Mouse (Mus musculus) cortical plate, adult 2 months (tissue): ENCODE measurements around the gene Nfasc. TPM values are rescaled to one million over a fixed set of nuclear protein-coding genes. Genes with fewer than 3 reads are reported as not detected.

Source experiments
- H3K27ac ChIP-seq: fragments of 200-500 bp; 2 replicates; pipeline ENCODE4 v1.5.1; 2012; ENCODE audit warnings: low read length, control low read depth, inconsistent platforms; ENCODE audit not compliant: insufficient read depth
- H3K4me1 ChIP-seq: fragments of 200-500 bp; 2 replicates; pipeline ENCODE4 v1.6.1; 2011; ENCODE audit warnings: low read length; ENCODE audit not compliant: control insufficient read depth, insufficient read depth
- H3K4me3 ChIP-seq: fragments of 200-500 bp; 2 replicates; pipeline ENCODE4 v1.5.1; 2011; ENCODE audit warnings: mild to moderate bottlenecking, low read length, control low read depth; ENCODE audit not compliant: insufficient read depth
- CTCF ChIP-seq: fragments of 200-500 bp; IDR thresholded peaks from 2 replicates; pipeline ENCODE4 v1.5.1; 2011; ENCODE audit warnings: mild to moderate bottlenecking, control low read depth, low read length; ENCODE audit not compliant: insufficient read depth; ENCODE audit errors: extremely low read depth
- POLR2A ChIP-seq: fragments of 200-500 bp; IDR thresholded peaks from 2 replicates; pipeline ENCODE4 v1.6.1; 2011; ENCODE audit warnings: mild to moderate bottlenecking, low read length, control low read depth; ENCODE audit not compliant: insufficient read depth; ENCODE audit errors: extremely low read depth
- polyA plus RNA-seq: library from polyadenylated mRNA; depleted of rRNA; stranded (reverse); fragments of >200 nt; gene quantifications from 2 replicates; pipeline ENCODE4 v1.2.3, GENCODE M21; 2012

Nfasc gene
- polyA plus RNA-seq, 1 experiment = 109 TPM

GRCm38 (mm10) chr1:132537736-132538135 lies 203.9 kb downstream of the Nfasc start:
- peak overlapping the region; percentile 81 for H3K27ac ChIP-seq
- no peak for TF ChIP-seq POLR2A
- TF ChIP-seq CTCF = no peak
- peaks cover 6% of the 10 kb centered on the region; the same call in 1 of the 2 replicates for H3K4me1 ChIP-seq
- H3K4me3 ChIP-seq = no peak overlapping the region

GRCm38 (mm10) chr1:132536416-132536815 lies 205.2 kb downstream of the Nfasc start:
- TF ChIP-seq POLR2A (no peak), CTCF (no peak)
- 0 out of 2 replicates have a peak overlapping the region, but pooled peaks have one; percentile 40 for H3K27ac ChIP-seq
- peaks cover 6% of the 10 kb centered on the region; the same call in 1 of the 2 replicates for H3K4me1 ChIP-seq
- no peak overlapping the region for H3K4me3 ChIP-seq

GRCm38 (mm10) chr1:132535541-132535940 lies 206.1 kb downstream of the Nfasc start:
- H3K4me1 ChIP-seq = peaks cover 3% of the 10 kb centered on the region; the same call in 1 of the 2 replicates
- no peak overlapping the region for H3K4me3 ChIP-seq
- no peak for TF ChIP-seq POLR2A
- no peak for TF ChIP-seq CTCF
- no peak overlapping the region for H3K27ac ChIP-seq

- Histone ChIP-seq H3K4me1 (peaks cover 2% of the 10 kb centered on the region; the same call in 1 of the 2 replicates), H3K27ac (no peak overlapping the region), H3K4me3 (no peak overlapping the region)
- TF ChIP-seq POLR2A = no peak
- no peak for TF ChIP-seq CTCF
Observed at GRCm38 (mm10) chr1:132533840-132534239, 207.8 kb downstream of the Nfasc start.

GRCm38 (mm10) chr1:132532521-132532920 lies 209.1 kb downstream of the Nfasc start:
- Histone ChIP-seq H3K4me1 (peaks cover 2% of the 10 kb centered on the region; the same call in 1 of the 2 replicates), H3K27ac (no peak overlapping the region), H3K4me3 (no peak overlapping the region)
- TF ChIP-seq POLR2A (no peak), CTCF (no peak)

- TF ChIP-seq POLR2A (no peak), CTCF (no peak)
- peaks cover 5% of the 10 kb centered on the region for H3K4me1 ChIP-seq
- H3K27ac ChIP-seq = no peak overlapping the region
- no peak overlapping the region for H3K4me3 ChIP-seq
Observed at GRCm38 (mm10) chr1:132530631-132531191, 210.9 kb downstream of the Nfasc start.

- Histone ChIP-seq H3K4me3 (no peak overlapping the region), H3K4me1 (peaks cover 5% of the 10 kb centered on the region), H3K27ac (no peak overlapping the region)
- no peak for TF ChIP-seq CTCF
- no peak for TF ChIP-seq POLR2A
Observed at GRCm38 (mm10) chr1:132528647-132529334, 212.8 kb downstream of the Nfasc start.

- Histone ChIP-seq H3K4me1 (peaks cover 5% of the 10 kb centered on the region), H3K4me3 (no peak overlapping the region), H3K27ac (no peak overlapping the region)
- no peak for TF ChIP-seq POLR2A
- TF ChIP-seq CTCF = no peak
Observed at GRCm38 (mm10) chr1:132528071-132528470, 213.5 kb downstream of the Nfasc start.

GRCm38 (mm10) chr1:132525832-132526231 lies 215.8 kb downstream of the Nfasc start:
- no peak for TF ChIP-seq POLR2A
- TF ChIP-seq CTCF = peak; percentile 87
- H3K27ac ChIP-seq = 0 out of 2 replicates have a peak overlapping the region, but pooled peaks have one; percentile 3
- H3K4me3 ChIP-seq = no peak overlapping the region
- peaks cover 5% of the 10 kb centered on the region for H3K4me1 ChIP-seq

GRCm38 (mm10) chr1:132523920-132524319 lies 217.7 kb downstream of the Nfasc start:
- TF ChIP-seq CTCF (peak; percentile 37), POLR2A (no peak)
- Histone ChIP-seq H3K27ac (no peak overlapping the region), H3K4me3 (no peak overlapping the region), H3K4me1 (peaks cover 5% of the 10 kb centered on the region)

GRCm38 (mm10) chr1:132523048-132523447 lies 218.5 kb downstream of the Nfasc start:
- TF ChIP-seq CTCF (no peak), POLR2A (no peak)
- no peak overlapping the region for H3K4me3 ChIP-seq
- H3K4me1 ChIP-seq = peaks cover 5% of the 10 kb centered on the region
- no peak overlapping the region for H3K27ac ChIP-seq
